Mouse (Mus musculus) hindbrain, postnatal 0 days (tissue): ENCODE measurements around the gene Cfl2. TPM values are rescaled to one million over a fixed set of nuclear protein-coding genes. Genes with fewer than 3 reads are reported as not detected.
"Not testable (repeated sequence)": the region's sequence is repeated elsewhere in the genome, so short reads cannot be mapped to it uniquely, and the experiment has no call there.

Source experiments
- ATAC-seq: fragments of 200-750 bp; cut with Nextera tagmentation; 2 replicates; pipeline ENCODE4 v1.8.0; 2017; ENCODE audit warnings: mild to moderate bottlenecking, moderate TSS enrichment, moderate library complexity
- DNase-seq: peaks from one replicate; pipeline ENCODE4 v3.0.0-alpha.2; 2015; ENCODE audit warnings: low spot score
- H3K27ac ChIP-seq: fragments of 300-500 bp; sonication (generic); 2 replicates; pipeline ENCODE4 v1.5.1; 2014; ENCODE audit warnings: mild to moderate bottlenecking
- H3K27me3 ChIP-seq: fragments of 300-500 bp; sonication (generic); 2 replicates; pipeline ENCODE4 v1.6.1; 2014; ENCODE audit warnings: low read length, mixed read lengths; ENCODE audit not compliant: insufficient read depth
- H3K36me3 ChIP-seq: fragments of 300-500 bp; sonication (generic); 2 replicates; pipeline ENCODE4 v1.6.1; 2014; ENCODE audit warnings: low read length, mixed read lengths; ENCODE audit not compliant: insufficient read depth
- H3K4me1 ChIP-seq: fragments of 300-500 bp; sonication (generic); 2 replicates; pipeline ENCODE4 v1.6.1; 2014; ENCODE audit warnings: antibody characterized with exemption, low read length, mixed read lengths; ENCODE audit not compliant: insufficient read depth
- H3K4me2 ChIP-seq: fragments of 300-500 bp; sonication (generic); 2 replicates; pipeline ENCODE4 v1.6.1; 2014; ENCODE audit warnings: low read depth, mild to moderate bottlenecking, low read length, moderate library complexity, mixed read lengths
- H3K4me3 ChIP-seq: fragments of 300-500 bp; sonication (generic); 2 replicates; pipeline ENCODE4 v1.5.1; 2014; ENCODE audit warnings: low read length
- H3K9ac ChIP-seq: fragments of 300-500 bp; sonication (generic); replicated peaks from 2 replicates; pipeline ENCODE4 v1.6.1; 2014; ENCODE audit warnings: mild to moderate bottlenecking, low read length, moderate library complexity, mixed read lengths
- H3K9me3 ChIP-seq: fragments of 300-500 bp; sonication (generic); 2 replicates; pipeline ENCODE4 v1.6.1; 2016; ENCODE audit warnings: low read length, mixed read lengths
- CTCF ChIP-seq: IDR thresholded peaks from 2 replicates; pipeline ENCODE4 v1.5.1; 2016; ENCODE audit warnings: antibody characterized with exemption, control low read depth, low read depth
- WGBS: fragments of 180-500 bp; shearing (Covaris S2); extraction: QIAGEN DNeasy Blood & Tissue Kit; methylation state at CpG from one replicate; pipeline ENCODE4 v1.1.7; 2014; 5-methylcytosine and 5-hydroxymethylcytosine counted together
- polyA plus RNA-seq: library from polyadenylated mRNA; unstranded; fragments of >200 nt; fragmentation: Nextera tagmentation; extraction: Ambion mirVana; gene quantifications from 2 replicates; pipeline ENCODE4 v1.2.1, GENCODE M21; 2015
- total RNA-seq: library from RNA; depleted of rRNA; stranded (reverse); fragments of >200 nt; gene quantifications from 2 replicates; pipeline ENCODE4 v1.2.3, GENCODE M21; 2014

Gene Cfl2
- total and polyA plus RNA-seq, 2 experiments from 2014 or later = 162 to 255 TPM

GRCm38 (mm10) chr12:54841576-54841975 is 21.1 kb downstream of the Cfl2 start:
- Histone ChIP-seq H3K4me3 (no peak overlapping the region), H3K9me3 (no peaks in the 10 kb centered on the region), H3K4me1 (no peaks in the 10 kb centered on the region), H3K4me2 (no peak overlapping the region), H3K9ac (no peak overlapping the region), H3K36me3 (no peaks in the 10 kb centered on the region), H3K27me3 (no peaks in the 10 kb centered on the region), H3K27ac (no peak overlapping the region)
- no peak for DNase-seq
- no peak for TF ChIP-seq CTCF
- WGBS = 94% methylated on average over 1 of the region's 1 CpGs
- no peak for ATAC-seq

- H3K4me1 ChIP-seq = 0 out of 2 replicates have a peak, but pooled peaks cover 3% of the 10 kb centered on the region
- no peaks in the 10 kb centered on the region for H3K9me3 ChIP-seq
- no peak overlapping the region for H3K4me2 ChIP-seq
- H3K9ac ChIP-seq = no peak overlapping the region
- ATAC-seq (no peak), DNase-seq (no peak)
- H3K27ac ChIP-seq = no peak overlapping the region
- TF ChIP-seq CTCF = no peak
- H3K4me3 ChIP-seq = no peak overlapping the region
- no peaks in the 10 kb centered on the region for H3K27me3 ChIP-seq
- 83% methylated on average over 2 of the region's 2 CpGs for WGBS
- no peaks in the 10 kb centered on the region for H3K36me3 ChIP-seq
Observed at GRCm38 (mm10) chr12:54839815-54840214, 22.9 kb downstream of the Cfl2 start.

GRCm38 (mm10) chr12:54838931-54839330 is 23.7 kb downstream of the Cfl2 start:
- no peaks in the 10 kb centered on the region for H3K9me3 ChIP-seq
- H3K4me3 ChIP-seq = no peak overlapping the region
- no peak overlapping the region for H3K4me2 ChIP-seq
- H3K36me3 ChIP-seq = no peaks in the 10 kb centered on the region
- no peak for TF ChIP-seq CTCF
- DNase-seq (no peak), ATAC-seq (no peak)
- H3K9ac ChIP-seq = no peak overlapping the region
- no peak overlapping the region for H3K27ac ChIP-seq
- 0 out of 2 replicates have a peak, but pooled peaks cover 6% of the 10 kb centered on the region for H3K4me1 ChIP-seq
- H3K27me3 ChIP-seq = no peaks in the 10 kb centered on the region

GRCm38 (mm10) chr12:54835608-54836570 is 26.8 kb downstream of the Cfl2 start:
- Histone ChIP-seq H3K4me2 (peak overlapping the region; percentile 50; the same call in 1 of the 2 replicates), H3K9ac (no peak overlapping the region), H3K4me3 (no peak overlapping the region), H3K4me1 (0 out of 2 replicates have a peak, but pooled peaks cover 6% of the 10 kb centered on the region), H3K27me3 (no peaks in the 10 kb centered on the region), H3K9me3 (no peaks in the 10 kb centered on the region), H3K36me3 (no peaks in the 10 kb centered on the region), H3K27ac (no peak overlapping the region; the same call in 1 of the 2 replicates)
- 68% methylated on average over 18 of the region's 18 CpGs for WGBS
- no peak for TF ChIP-seq CTCF
- no peak for ATAC-seq
- peak; percentile 3 for DNase-seq

- Histone ChIP-seq H3K4me3 (peak overlapping the region; percentile 29), H3K9ac (peak overlapping the region; percentile 30; the same call in 1 of the 2 replicates), H3K27ac (no peak overlapping the region; the same call in 1 of the 2 replicates), H3K27me3 (no peaks in the 10 kb centered on the region), H3K36me3 (no peaks in the 10 kb centered on the region), H3K9me3 (no peaks in the 10 kb centered on the region), H3K4me1 (0 out of 2 replicates have a peak, but pooled peaks cover 6% of the 10 kb centered on the region), H3K4me2 (peak overlapping the region; percentile 50)
- WGBS = 14% methylated on average over 11 of the region's 11 CpGs
- ATAC-seq = peak; percentile 87
- no peak for TF ChIP-seq CTCF
- peak; percentile 71 for DNase-seq
Observed at GRCm38 (mm10) chr12:54834925-54835447, 27.7 kb downstream of the Cfl2 start.

- Histone ChIP-seq H3K4me2 (no peak overlapping the region), H3K4me3 (no peak overlapping the region), H3K36me3 (no peaks in the 10 kb centered on the region), H3K4me1 (0 out of 2 replicates have a peak, but pooled peaks cover 6% of the 10 kb centered on the region), H3K27me3 (no peaks in the 10 kb centered on the region), H3K27ac (no peak overlapping the region), H3K9ac (no peak overlapping the region), H3K9me3 (no peaks in the 10 kb centered on the region)
- WGBS = 57% methylated on average over 9 of the region's 9 CpGs
- no peak for TF ChIP-seq CTCF
- DNase-seq = no peak
- ATAC-seq = no peak
Observed at GRCm38 (mm10) chr12:54833856-54834399, 28.7 kb downstream of the Cfl2 start.

GRCm38 (mm10) chr12:54831927-54832326 is 30.8 kb downstream of the Cfl2 start:
- WGBS = 81% methylated on average over 1 of the region's 1 CpGs
- not testable (repeated sequence) for H3K4me3 ChIP-seq, H3K4me1 ChIP-seq, H3K36me3 ChIP-seq, H3K27me3 ChIP-seq, H3K27ac ChIP-seq, H3K9ac ChIP-seq, DNase-seq, ATAC-seq, H3K4me2 ChIP-seq, H3K9me3 ChIP-seq
